Mouse (Mus musculus): Measurements from ENCODE around the gene Cdh26.

DNA sequence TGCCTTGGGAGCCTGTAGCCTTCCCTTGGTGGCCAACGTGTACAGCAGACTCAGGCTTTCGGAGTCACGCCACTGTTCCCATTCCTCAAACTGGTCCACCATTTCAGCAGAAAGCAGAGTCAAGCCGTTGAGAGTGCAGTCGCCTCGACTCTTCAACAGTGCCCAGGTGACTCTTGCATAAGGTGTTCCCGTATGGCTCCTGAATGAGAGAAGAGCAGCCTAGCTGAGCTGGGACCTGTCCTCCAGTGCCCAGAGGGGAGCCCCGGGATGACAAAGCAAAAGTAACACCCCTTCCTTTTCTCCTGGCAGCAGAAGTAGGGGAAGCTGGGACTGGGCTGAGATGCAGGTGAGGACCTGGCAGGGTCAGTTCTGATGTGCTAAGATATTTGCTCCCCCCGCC lies 2.1 kb upstream of the Cdh26 start:
- no peak for TF ChIP-seq CTCF (IDR thresholded peaks at IDR 0.05; ENCODE audit: low read depth, low read length)
- no peak for TF ChIP-seq GATA1 (IDR thresholded peaks at IDR 0.05; ENCODE audit: borderline replicate concordance, low read length)
- TF ChIP-seq POLR2AphosphoS5 (IDR thresholded peaks at IDR 0.05; ENCODE audit: insufficient replicate concordance, low read depth, low read length) = no peak
- no peak for TF ChIP-seq TAL1 (conservative IDR thresholded peaks at IDR 0.05; ENCODE audit: low read depth, low read length)
- TF ChIP-seq GATA2 (IDR thresholded peaks at IDR 0.05; ENCODE audit: borderline replicate concordance, low read depth, low read length) = no peak

All from G1E (cell line).